Mouse (Mus musculus): ENCODE data around the gene 4930442H23Rik.

DNA sequence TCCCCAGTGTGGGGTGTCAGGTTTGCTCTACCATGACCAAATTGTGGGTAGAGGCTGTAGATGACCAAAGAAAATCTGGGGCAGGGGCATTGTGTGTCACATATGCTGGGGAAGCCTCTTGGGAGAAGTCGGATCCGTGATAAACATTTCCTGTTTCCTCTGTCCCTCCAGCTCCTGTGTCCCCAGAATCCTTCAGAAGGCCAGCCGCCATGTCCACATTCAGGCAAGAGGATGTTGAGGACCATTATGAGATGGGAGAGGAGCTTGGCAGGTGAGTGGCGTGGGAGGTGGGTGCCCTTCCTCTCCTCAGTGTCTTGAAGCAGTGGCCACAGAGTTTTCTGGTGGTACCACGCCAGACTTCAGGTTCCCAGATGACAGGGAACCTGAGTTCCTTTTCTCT is at the start of gene 4930442H23Rik:
- TF ChIP-seq CTCF (IDR thresholded peaks at IDR 0.05) (no peak), EP300 (IDR thresholded peaks at IDR 0.05; ENCODE audit: insufficient read depth, low read depth, low read length) (no peak)
